Mouse (Mus musculus) gastrocnemius, postnatal 14 days (tissue): ENCODE measurements around the gene Olfr237-ps1. TPM values are rescaled to one million over a fixed set of nuclear protein-coding genes. Genes with fewer than 3 reads are reported as not detected.
"Not testable (repeated sequence)": the region's sequence is repeated elsewhere in the genome, so short reads cannot be mapped to it uniquely, and the experiment has no call there.

ENCODE experiments used
- DNase-seq: peaks from one replicate; pipeline ENCODE4 v3.0.0; 2021; ENCODE audit warnings: mixed read lengths
- intact Hi-C: fragments of 180-260 bp; cut with DNase I; formaldehyde crosslinking; loops from one replicate; pipeline ENCODE4 v1.15.1; 2025; ENCODE audit warnings: low total_unique reads
- long read RNA-seq, 2 experiments: library from polyadenylated mRNA; stranded (forward); transcript quantifications; one replicate each; pipeline ENCODE4 v2.0.0; 2021
- total RNA-seq, 2 experiments: library from RNA; stranded (reverse); gene quantifications; 2 replicates each; pipeline ENCODE4 v1.2.3; 2021

Gene Olfr237-ps1
- not detected for total RNA-seq
- long read RNA-seq, experiment 1 = 0 reads
- long read RNA-seq, experiment 2 = 0 reads

DNA sequence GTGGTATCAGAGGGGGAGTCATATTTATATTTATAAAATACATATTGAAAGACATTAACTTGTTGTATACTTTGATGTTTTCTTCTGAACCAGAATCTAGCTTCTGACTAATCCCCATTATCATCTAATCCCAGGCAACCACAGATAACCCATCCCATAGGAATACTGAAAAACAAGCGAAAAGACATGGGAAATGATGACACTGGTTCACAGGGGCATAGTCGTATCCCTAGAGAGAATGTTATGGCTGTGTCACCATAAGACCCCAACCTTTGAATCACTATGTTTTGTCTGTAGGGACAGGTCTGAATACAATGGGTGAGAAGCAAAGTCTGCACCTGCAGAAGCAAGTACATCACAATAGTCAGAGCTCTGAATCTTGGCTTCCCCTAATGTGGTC lies at the start of gene Olfr237-ps1:
TSS of gene Olfr237-ps1 (plus strand) at position 301 of the 400 bp plus-strand sequence.
- DNase-seq, intact Hi-C loops: not testable (repeated sequence)

DNA sequence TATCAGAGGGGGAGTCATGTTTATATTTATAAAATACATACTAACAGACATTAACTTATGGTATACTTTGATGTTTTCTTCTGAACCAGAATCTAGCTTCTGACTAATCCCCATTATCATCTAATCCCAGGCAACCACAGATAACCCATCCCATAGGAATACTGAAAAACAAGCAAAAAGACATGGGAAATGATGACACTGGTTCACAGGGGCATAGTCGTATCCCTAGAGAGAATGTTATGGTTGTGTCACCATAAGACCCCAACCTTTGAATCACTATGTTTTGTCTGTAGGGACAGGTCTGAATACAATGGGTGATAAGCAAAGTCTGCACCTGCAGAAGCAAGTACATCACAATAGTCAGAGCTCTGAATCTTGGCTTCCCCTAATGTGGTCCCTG lies 40.3 kb upstream of the Olfr237-ps1 start, which contains the start of gene Olfr441:
TSS of gene Olfr441 (plus strand) at position 301 of the 400 bp plus-strand sequence.
- intact Hi-C loops, DNase-seq: not testable (repeated sequence)

DNA sequence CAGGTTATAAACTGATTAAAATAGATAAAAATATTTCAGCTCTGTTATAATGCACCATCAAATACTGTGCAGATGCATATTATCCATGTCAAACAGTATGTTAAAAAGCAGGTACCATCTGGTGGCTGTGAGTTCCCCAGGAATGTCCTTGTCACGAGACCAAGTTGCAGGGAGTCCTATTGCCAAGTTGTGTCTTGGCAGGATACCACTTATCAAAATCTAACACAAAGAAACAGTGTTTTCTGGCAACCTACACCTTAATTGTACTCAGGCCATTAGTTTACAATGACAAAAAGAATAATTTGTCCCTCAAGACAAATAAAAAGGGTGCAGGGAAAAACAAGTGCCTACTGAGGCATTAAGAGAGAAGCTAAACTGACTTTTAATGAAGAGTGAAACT lies 13.1 kb downstream of the Olfr237-ps1 start:
- no peak for DNase-seq
- intact Hi-C loops = no loop called here

DNA sequence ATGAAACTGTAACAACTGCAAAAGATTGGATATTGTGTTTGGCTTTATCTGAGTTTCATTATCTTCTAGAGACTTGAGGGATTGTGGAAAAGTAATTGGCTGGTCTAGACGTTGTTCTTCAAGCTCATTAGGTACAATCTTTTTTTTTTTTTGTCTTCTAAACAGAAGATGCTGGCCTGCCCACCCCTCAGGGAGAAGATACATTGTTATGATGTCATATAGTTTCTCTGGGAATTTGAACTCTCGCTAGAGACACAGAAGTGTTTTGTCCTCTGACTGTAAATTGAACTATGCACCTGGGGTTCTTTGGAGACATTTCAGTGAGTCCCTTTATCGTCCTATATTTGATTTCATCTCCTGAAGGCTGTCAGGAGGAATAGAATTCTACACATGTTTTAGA lies 16.6 kb downstream of the Olfr237-ps1 start, which contains the start of gene Olfr437:
TSS of gene Olfr437 (plus strand) at position 301 of the 400 bp plus-strand sequence.
- DNase-seq = no peak
- intact Hi-C loops = no loop called here

DNA sequence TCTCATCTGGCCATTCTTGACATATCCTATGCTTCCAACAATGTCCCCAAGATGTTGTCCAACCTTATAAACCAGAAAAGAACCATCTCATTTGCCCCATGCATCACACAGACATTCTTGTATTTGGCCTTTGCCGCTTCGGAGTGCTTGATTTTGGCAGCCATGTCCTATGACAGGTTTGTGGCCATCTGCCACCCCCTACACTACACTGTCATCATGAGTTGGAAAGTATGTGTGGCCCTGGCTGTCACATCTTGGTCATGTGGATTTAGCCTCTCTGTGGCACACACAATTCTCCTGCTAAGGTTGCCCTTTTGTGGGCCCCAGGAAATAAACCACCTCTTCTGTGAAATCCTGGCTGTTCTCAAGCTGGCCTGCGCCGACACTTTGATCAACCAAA lies 20.9 kb downstream of the Olfr237-ps1 start:
- intact Hi-C loops = no loop called here
- no peak for DNase-seq

DNA sequence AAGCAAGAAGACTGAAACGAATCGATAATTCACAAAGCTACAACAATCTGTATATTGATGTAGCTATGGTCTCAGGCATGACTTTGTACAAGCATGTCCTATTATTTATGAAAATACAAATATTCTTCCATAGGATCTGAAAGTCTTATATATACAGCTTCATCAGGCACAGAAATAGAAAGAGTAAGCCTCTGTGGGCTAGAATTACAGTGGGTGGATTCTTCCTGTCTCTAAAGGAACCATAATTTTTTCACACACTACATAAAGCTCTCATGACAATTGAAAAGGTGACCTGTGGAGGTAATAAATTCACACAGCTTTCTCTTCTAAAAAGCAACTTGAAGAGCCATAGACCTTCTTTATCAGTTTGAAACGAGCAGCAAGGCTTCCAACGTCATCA lies 25.5 kb downstream of the Olfr237-ps1 start, which contains the start of gene Olfr13:
TSS of gene Olfr13 (plus strand) at position 301 of the 400 bp plus-strand sequence.
- intact Hi-C loops = no loop called here
- DNase-seq = no peak

DNA sequence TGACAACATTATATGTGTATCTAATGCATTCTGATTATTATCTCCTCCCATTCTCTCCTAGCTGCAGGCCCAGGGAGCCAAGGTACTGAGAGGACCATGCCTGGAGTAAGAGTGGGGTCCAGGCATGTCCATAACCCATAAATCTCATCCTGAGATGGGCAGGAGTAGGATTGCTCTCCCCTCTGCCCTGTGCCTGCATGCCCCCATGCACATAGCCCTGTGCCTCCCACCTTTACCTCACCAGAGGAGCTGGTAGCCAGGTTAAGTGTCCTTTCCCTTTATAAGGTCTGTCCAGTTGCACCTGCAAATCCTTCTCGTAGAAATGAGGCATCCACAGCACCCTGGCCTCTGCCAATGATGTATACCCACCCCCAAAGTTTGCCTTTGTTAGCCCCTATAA lies 31.8 kb downstream of the Olfr237-ps1 start:
- DNase-seq = no peak
- intact Hi-C loops = no loop called here

DNA sequence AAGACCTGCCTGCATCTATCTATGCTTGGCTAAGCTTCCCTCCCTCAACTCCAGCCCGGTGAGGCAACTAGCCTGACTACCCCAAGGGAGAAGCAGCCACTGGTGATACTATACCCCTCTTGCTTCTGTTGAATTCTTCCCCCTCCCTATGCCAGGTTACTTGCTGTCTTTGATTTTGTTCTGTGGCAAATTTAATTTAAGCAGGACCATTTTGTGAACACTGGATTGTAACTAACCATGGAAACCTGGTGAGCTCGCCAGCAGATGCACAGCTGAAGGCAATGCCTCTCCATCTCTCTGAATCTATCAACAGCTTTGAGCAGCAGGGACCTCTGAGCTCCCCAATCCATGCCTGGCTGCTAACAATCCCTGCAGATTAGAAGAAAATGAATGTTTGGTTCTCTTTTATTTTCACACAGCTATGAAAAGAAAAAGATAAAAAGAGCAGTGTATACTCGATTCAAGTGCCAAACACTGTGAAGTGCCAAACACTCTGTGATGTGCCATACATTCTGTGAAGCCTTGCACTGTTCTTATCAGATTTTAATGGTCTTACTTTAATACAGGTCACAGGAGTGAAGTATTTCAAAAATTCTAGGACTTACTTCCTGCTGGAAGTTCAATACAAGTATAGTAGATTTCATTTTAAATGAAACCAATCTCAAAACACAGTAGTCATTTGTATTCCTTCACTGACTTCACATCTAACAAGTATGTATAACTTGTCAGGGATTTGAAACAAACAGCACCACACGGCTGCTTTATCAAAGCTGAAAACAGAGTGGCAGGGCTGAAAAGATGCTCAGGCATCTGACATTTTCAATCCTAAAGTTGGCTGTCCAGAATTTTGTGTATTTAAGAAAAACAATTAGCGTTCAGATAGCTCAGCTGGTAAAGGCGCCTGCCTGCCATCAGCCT lies 32.5 kb downstream of the Olfr237-ps1 start:
- no peak for DNase-seq
- intact Hi-C loops = no loop called here

DNA sequence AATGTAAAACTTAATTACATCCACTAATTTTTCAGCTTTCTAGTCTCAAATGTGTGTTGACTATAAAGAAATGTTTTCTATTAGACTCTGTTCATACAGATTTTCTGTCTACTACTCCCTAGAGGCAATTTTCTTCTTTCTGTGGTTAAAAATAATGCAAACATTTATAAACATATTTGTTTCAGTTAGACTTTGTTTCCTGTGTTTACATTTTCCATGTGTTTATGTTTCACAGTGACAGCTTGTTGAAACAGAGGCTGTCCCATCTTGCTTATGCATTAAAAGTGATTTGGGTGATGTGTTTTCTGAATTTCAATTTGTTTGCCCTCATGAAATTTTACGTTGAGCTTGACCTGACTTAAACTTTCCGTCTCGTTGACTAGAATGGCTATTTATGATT lies 44.6 kb downstream of the Olfr237-ps1 start:
- DNase-seq = no peak
- intact Hi-C loops = no loop called here

DNA sequence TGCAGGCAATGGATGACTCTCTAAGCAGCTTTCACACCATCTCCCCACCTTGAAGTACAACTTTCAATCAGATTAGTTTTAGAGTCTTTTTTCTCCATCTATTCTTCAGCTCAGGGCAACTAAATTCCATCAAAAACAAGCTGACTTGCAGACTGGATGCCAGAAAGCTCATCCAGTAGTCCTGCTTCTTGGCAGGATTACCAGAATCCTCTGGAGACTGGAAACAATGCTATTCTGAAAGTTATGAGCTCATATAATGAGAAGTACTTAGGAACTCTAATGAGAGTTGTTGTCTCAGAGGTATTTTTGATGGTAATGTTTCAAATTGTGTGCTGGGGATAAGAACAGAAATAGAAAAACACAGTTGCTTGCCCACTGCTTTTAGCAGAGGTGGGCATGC lies 50.4 kb downstream of the Olfr237-ps1 start, which contains the start of gene Olfr435:
TSS of gene Olfr435 (plus strand) at position 366 of the 400 bp plus-strand sequence.
- no peak for DNase-seq
- intact Hi-C loops = no loop called here

DNA sequence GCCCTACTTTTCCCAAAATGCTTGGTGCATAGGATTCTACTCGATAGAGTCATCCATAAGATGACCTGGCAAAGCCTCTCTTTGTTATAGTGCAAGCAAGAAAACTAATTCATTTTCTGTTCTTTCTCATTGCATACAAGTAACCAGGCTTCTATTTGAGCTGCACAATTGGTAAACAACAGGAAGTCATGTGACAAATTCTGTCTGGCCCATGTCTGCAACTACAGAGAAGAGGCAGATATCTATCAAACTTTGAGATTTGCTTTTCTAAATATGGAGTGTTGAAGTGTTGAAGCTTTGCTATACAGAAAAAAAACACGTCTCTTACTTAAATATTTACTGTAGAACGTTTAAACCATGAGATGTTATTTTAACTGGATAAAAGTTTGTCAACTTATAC lies 51.7 kb downstream of the Olfr237-ps1 start:
- no peak for DNase-seq

DNA sequence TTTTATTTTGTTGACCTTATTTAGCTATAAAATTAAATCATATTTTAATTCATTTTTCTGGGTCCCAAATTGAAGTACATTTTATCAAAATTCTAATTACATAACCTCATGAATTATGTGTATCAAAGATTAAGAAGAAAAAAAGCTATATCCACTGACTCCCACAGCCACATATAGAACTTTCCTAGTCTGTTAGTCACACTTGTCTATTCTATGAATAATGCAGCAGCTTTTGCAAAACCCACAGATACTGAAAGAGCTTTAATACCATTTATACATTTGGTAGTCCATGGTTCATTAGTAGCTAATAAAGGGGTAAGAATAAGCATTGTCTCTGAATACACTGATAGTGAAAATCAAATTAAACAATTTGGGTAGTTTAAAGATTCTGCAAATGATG lies 56.4 kb downstream of the Olfr237-ps1 start:
- intact Hi-C loops = no loop called here

More for the DNA sequence above, 51.7 kb downstream of the Olfr237-ps1 start:
- intact Hi-C loops = no loop called here

DNA sequence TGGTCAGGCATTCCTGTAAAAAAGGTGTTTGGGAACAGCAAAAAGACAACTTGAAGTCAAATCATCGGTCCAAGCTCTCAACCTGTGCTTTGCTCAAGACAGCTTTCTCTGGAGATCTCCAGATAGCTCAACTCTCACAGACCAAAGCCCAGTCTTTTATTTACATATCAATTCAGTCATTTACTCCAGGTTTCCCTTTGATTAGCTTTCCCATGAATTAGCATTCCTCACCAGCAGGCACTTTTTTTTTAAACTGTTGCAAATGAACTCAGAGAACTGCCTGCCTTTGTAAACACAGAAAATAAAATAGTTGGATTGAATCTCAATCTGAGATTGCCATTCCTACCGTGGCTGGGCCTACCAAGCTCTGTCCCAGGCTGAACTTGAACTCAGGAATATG lies 59.0 kb downstream of the Olfr237-ps1 start:
- DNase-seq = no peak
- intact Hi-C loops = no loop called here

More for the DNA sequence above, 56.4 kb downstream of the Olfr237-ps1 start:
- DNase-seq = no peak

Other genes with a start within 250 kb of the Olfr237-ps1 start
- gene Olfr447, start 237.7 kb upstream of the Olfr237-ps1 start, total RNA-seq = not detected
- not detected for gene Olfr446, start 225.2 kb upstream of the Olfr237-ps1 start, total RNA-seq
- gene Olfr444, start 197.5 kb upstream of the Olfr237-ps1 start, total RNA-seq = not detected
- not detected for gene Olfr441, start 40.2 kb upstream of the Olfr237-ps1 start, total RNA-seq
- gene Olfr437, start 16.7 kb downstream of the Olfr237-ps1 start, total RNA-seq = not detected
- gene Olfr13, start 25.6 kb downstream of the Olfr237-ps1 start, total RNA-seq = not detected
- not detected for gene Olfr435, start 50.6 kb downstream of the Olfr237-ps1 start, total RNA-seq
- gene Olfr434, start 66.5 kb downstream of the Olfr237-ps1 start, total RNA-seq = not detected
- not detected for gene Olfr47, start 85.0 kb downstream of the Olfr237-ps1 start, total RNA-seq
- gene Arhgef5, start 119.0 kb downstream of the Olfr237-ps1 start, total RNA-seq = 1 to 10 TPM; 4.8 to 4.9 TPM
- gene Nobox, start 163.0 kb downstream of the Olfr237-ps1 start, total RNA-seq = not detected